Mouse (Mus musculus) monocyte, adult 2 months (primary cell): Measurements from ENCODE around the gene Ldhb.
"Not testable (repeated sequence)": the region's sequence is repeated elsewhere in the genome, so short reads cannot be mapped to it uniquely, and the experiment has no call there.

ENCODE experiments used
- DNase-seq, 2 experiments: peaks; one replicate each; pipeline ENCODE4 v3.0.0; 2022; ENCODE audit warnings: low spot score in 2 of 2, low read depth in 1 of 2

Gene Ldhb

GRCm38 (mm10) chr6:142514912-142515311, 7.2 kb upstream of the Ldhb start:
- no peak for DNase-seq

- no peak for DNase-seq
Observed at GRCm38 (mm10) chr6:142512902-142513301, 5.1 kb upstream of the Ldhb start.

GRCm38 (mm10) chr6:142511516-142512135, 3.9 kb upstream of the Ldhb start:
- DNase-seq, result no peak

GRCm38 (mm10) chr6:142508663-142509062, 906 bp upstream of the Ldhb start:
- DNase-seq, result peak in 1 of 2 experiments; percentile 39

GRCm38 (mm10) chr6:142507033-142507784, 548 bp downstream of the Ldhb start:
- no peak for DNase-seq

GRCm38 (mm10) chr6:142506338-142507032, 1.3 kb downstream of the Ldhb start:
- DNase-seq, result no peak

- no peak for DNase-seq
Observed at GRCm38 (mm10) chr6:142503601-142504000, 4.2 kb downstream of the Ldhb start.

- no peak for DNase-seq
Observed at GRCm38 (mm10) chr6:142502519-142503125, 5.1 kb downstream of the Ldhb start.

- DNase-seq, result not testable (repeated sequence)
Observed at GRCm38 (mm10) chr6:142490114-142490513, 17.6 kb downstream of the Ldhb start.

GRCm38 (mm10) chr6:142487638-142488037, 20.1 kb downstream of the Ldhb start:
- DNase-seq, result no peak

- no peak for DNase-seq
Observed at GRCm38 (mm10) chr6:142485478-142486123, 22.2 kb downstream of the Ldhb start.

- no peak for DNase-seq
Observed at GRCm38 (mm10) chr6:142477239-142477638, 30.5 kb downstream of the Ldhb start.

GRCm38 (mm10) chr6:142472801-142473203, 35.0 kb downstream of the Ldhb start, which contains the start of gene Gys2:
TSS of gene Gys2 (minus strand) at chr6:142473109.
- no peak for DNase-seq

- no peak for DNase-seq
Observed at GRCm38 (mm10) chr6:142471141-142471540, 36.6 kb downstream of the Ldhb start.

GRCm38 (mm10) chr6:142469602-142470001, 38.2 kb downstream of the Ldhb start:
- DNase-seq, result no peak

- DNase-seq, result no peak
Observed at GRCm38 (mm10) chr6:142462194-142462593, 45.6 kb downstream of the Ldhb start.

- DNase-seq, result no peak
Observed at GRCm38 (mm10) chr6:142459017-142459678, 48.6 kb downstream of the Ldhb start.

GRCm38 (mm10) chr6:142458010-142458409, 49.7 kb downstream of the Ldhb start:
- no peak for DNase-seq

- no peak for DNase-seq
Observed at GRCm38 (mm10) chr6:142455314-142455996, 52.3 kb downstream of the Ldhb start.

- DNase-seq, result no peak
Observed at GRCm38 (mm10) chr6:142453311-142453710, 54.4 kb downstream of the Ldhb start.
